8 mouse cellular contexts compared by ENCODE assay signal in the genomic region with DNA sequence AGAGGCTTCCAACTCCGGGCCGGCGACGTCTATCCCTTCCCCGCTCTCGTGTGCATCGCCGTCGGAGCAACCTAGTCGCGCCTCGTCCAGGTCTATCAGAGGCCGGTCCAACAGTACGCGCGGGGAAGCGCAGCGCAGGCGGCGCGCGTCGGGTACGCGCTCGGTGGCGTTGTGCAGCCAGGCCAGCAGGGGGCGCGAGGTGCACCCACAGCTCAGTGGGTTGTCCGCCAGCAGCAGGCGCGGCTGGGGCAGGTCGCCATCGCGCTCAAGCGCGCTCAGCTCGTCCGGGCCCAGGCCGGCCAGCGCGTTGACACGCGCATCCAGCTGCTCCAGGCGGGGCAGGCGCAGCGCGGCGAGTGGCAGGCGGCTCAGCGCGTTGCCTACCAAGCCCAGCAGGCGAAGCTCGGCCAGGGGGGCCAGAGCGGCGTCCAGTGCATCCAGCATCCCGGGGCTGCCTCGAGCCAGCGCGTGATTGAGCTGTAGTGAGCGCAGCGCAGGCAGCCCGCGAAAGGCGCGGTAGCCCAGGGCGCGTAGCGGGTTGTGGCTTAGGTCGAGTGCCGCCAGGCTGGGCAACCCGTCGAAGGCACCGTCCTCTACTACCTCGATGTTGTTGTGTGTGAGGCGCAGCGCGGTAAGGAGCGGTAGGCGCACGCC. TPM values are rescaled to one million over a fixed set of nuclear protein-coding genes. Genes with fewer than 3 reads are reported as not detected.
DNase-seq lines count a peak whose midpoint lies in the region; ATAC-seq and TF ChIP-seq lines count a peak whose summit lies in the region.

No protein-coding gene starts in this region.

- intact Hi-C loops in left cerebral cortex, postnatal 25 days (cut with DNase I), result loop anchor here (2.0 to 10.0 kb wide), 2 partner anchors 85 to 379 kb away; a partner anchor contains a TSS

- peak; percentile 86 for ATAC-seq in embryonic facial prominence, embryonic 12.5 days (ENCODE audit: insufficient number of reproducible peaks, insufficient read depth, low FRiP score, low TSS enrichment)
- ATAC-seq in intestine, postnatal 0 days, result peak; percentile 82

- H3K4me2 ChIP-seq in embryonic facial prominence, embryonic 12.5 days (replicated peaks), result peak overlapping the region; percentile 93
- H3K4me2 ChIP-seq in intestine, postnatal 0 days (replicated peaks; ENCODE audit: low read depth), result peak overlapping the region; percentile 82

- no peaks in the 10 kb centered on the region for H3K36me3 ChIP-seq in embryonic facial prominence, embryonic 12.5 days
- no peaks in the 10 kb centered on the region for H3K36me3 ChIP-seq in intestine, postnatal 0 days (ENCODE audit: control insufficient read depth, insufficient read depth)

- H3K9ac ChIP-seq in embryonic facial prominence, embryonic 12.5 days, result peak overlapping the region; percentile 60
- H3K9ac ChIP-seq in intestine, postnatal 0 days (ENCODE audit: low read depth, low read length), result no peak overlapping the region

- DNase-seq in adrenal gland, postnatal 14 days, result peak; percentile 96
- DNase-seq in heart, adult 11 months, result peak; percentile 99
- DNase-seq in left cerebral cortex, postnatal 25 days (ENCODE audit: low spot score in 2 of 2), result peak; percentile 87 to 89
- DNase-seq in mesoderm, embryonic 11.5 days (ENCODE audit: low read depth, low spot score), result peak; percentile 91
- peak; percentile 86 for DNase-seq in right cerebral cortex, postnatal 14 days
- peak; percentile 91 for DNase-seq in urinary bladder, postnatal 14 days (ENCODE audit: low spot score)

- TF ChIP-seq CTCF in intestine, postnatal 0 days (IDR thresholded peaks at IDR 0.05; ENCODE audit: low read depth), result peak; percentile 99

- H3K4me1 ChIP-seq in embryonic facial prominence, embryonic 12.5 days, result peaks cover 23% of the 10 kb centered on the region
- peaks cover 6% of the 10 kb centered on the region; the same call in 1 of the 2 replicates for H3K4me1 ChIP-seq in intestine, postnatal 0 days (replicated peaks; ENCODE audit: control insufficient read depth, insufficient read depth, low read length)

- under 1% methylated on average over 79 of the region's 81 CpGs for WGBS in embryonic facial prominence, embryonic 12.5 days
- under 1% methylated on average over 66 of the region's 81 CpGs for WGBS in intestine, postnatal 0 days

- H3K4me3 ChIP-seq in embryonic facial prominence, embryonic 12.5 days, result peak overlapping the region; percentile 49
- H3K4me3 ChIP-seq in intestine, postnatal 0 days (ENCODE audit: low read depth, low read length), result peak overlapping the region; percentile 46

- peaks cover 84% of the 10 kb centered on the region for H3K27me3 ChIP-seq in embryonic facial prominence, embryonic 12.5 days
- peaks cover 60% of the 10 kb centered on the region for H3K27me3 ChIP-seq in intestine, postnatal 0 days (replicated peaks; ENCODE audit: control insufficient read depth, insufficient read depth, low read length)

- H3K9me3 ChIP-seq in embryonic facial prominence, embryonic 12.5 days, result no peaks in the 10 kb centered on the region
- no peaks in the 10 kb centered on the region for H3K9me3 ChIP-seq in intestine, postnatal 0 days (ENCODE audit: control insufficient read depth)

- H3K27ac ChIP-seq in embryonic facial prominence, embryonic 12.5 days, result no peak overlapping the region
- no peak overlapping the region for H3K27ac ChIP-seq in intestine, postnatal 0 days (ENCODE audit: low read depth, low read length)

RNA-seq across cellular contexts. Expression of a gene that starts 1.1 kb away (rescaled TPM):
- total RNA-seq in adrenal gland, postnatal 14 days (2021), result 14.7 and 16.5 TPM in 2 replicates
- polyA plus RNA-seq in embryonic facial prominence, embryonic 12.5 days (2016; fragmentation: Nextera tagmentation; extraction: Ambion mirVana), result 0.93 and 1.5 TPM in 2 replicates
- polyA plus RNA-seq in intestine, postnatal 0 days (2015; fragmentation: Nextera tagmentation; extraction: Ambion mirVana), result 1.4 and 1.9 TPM in 2 replicates
- total RNA-seq in left cerebral cortex, postnatal 25 days (2021), result 1 to 10 TPM; 3.7 to 5.2 TPM
